ENCODE assay signal across 15 mouse cellular contexts in genomic region chr14:21515505-21515904, GRCm38 (mm10).
"Had no signal": no experiment of that assay in that cellular context is flagged by ENCODE, and none has a peak within 500 bp of the region (broad histone marks: within the 10 kb centered on the region; RNA-seq: fewer than 3 reads in every experiment).

No protein-coding gene starts in this region.

- H3K9ac ChIP-seq: kidney, embryonic 15.5 days; limb, embryonic 12.5 days; liver, embryonic 14.5 days; midbrain, embryonic 13.5 days; neural tube, embryonic 12.5 days had no signal

- H3K27ac ChIP-seq: kidney, embryonic 15.5 days; limb, embryonic 12.5 days; liver, embryonic 14.5 days; midbrain, embryonic 13.5 days; neural tube, embryonic 12.5 days; stomach, postnatal 0 days had no signal

- H3K4me2 ChIP-seq: kidney, embryonic 15.5 days; limb, embryonic 12.5 days; midbrain, embryonic 13.5 days; neural tube, embryonic 12.5 days had no signal

- H3K4me3 ChIP-seq: kidney, embryonic 15.5 days; limb, embryonic 12.5 days; midbrain, embryonic 13.5 days; neural tube, embryonic 12.5 days had no signal

- H3K27me3 ChIP-seq: kidney, embryonic 15.5 days; limb, embryonic 12.5 days; midbrain, embryonic 13.5 days; neural tube, embryonic 12.5 days had no signal

- DNase-seq: kidney, adult 2 months; kidney, postnatal 14 days; liver; lung, adult 18-20 months; right cerebral cortex, adult 18-20 months; right cerebral cortex, postnatal 25 days; thymus, adult 18-20 months; thymus, postnatal 14 days had no signal

- H3K9me3 ChIP-seq: kidney, embryonic 15.5 days; limb, embryonic 12.5 days; midbrain, embryonic 13.5 days; neural tube, embryonic 12.5 days had no signal

- H3K4me1 ChIP-seq: kidney, embryonic 15.5 days; neural tube, embryonic 12.5 days had no signal

- ATAC-seq: intestine, embryonic 16.5 days; midbrain, embryonic 13.5 days had no signal
